Mouse (Mus musculus): Measurements from ENCODE around the gene Xpr1. TPM values are rescaled to one million over a fixed set of nuclear protein-coding genes. Genes with fewer than 3 reads are reported as not detected.

Xpr1 gene
- polyA plus RNA-seq, 2 experiments: 5.9 to 10.0 TPM

GRCm38 (mm10) chr1:155379289-155379688 lies 37.9 kb downstream of the Xpr1 start:
- WGBS: 89% methylated on average over 1 of the region's 1 CpGs
- H3K4me1 ChIP-seq (ENCODE audit: control insufficient read depth, insufficient read depth, low read length): no peaks in the 10 kb centered on the region
- no peak for DNase-seq (ENCODE audit: low spot score)

GRCm38 (mm10) chr1:155372821-155373220 lies 44.4 kb downstream of the Xpr1 start:
- no peaks in the 10 kb centered on the region for H3K9me3 ChIP-seq (ENCODE audit: control insufficient read depth, low read length)

More at GRCm38 (mm10) chr1:155379289-155379688, 37.9 kb downstream of the Xpr1 start:
- Histone ChIP-seq H3K36me3 (ENCODE audit: control insufficient read depth, insufficient read depth, low read length) (no peaks in the 10 kb centered on the region), H3K4me3 (replicated peaks; ENCODE audit: low read length) (no peak overlapping the region), H3K9ac (ENCODE audit: low read depth, low read length, severe bottlenecking) (no peak overlapping the region), H3K27ac (replicated peaks; ENCODE audit: low read depth, low read length) (no peak overlapping the region), H3K27me3 (ENCODE audit: control insufficient read depth, insufficient read depth, low read length) (no peaks in the 10 kb centered on the region), H3K4me2 (replicated peaks; ENCODE audit: low read depth, low read length, severe bottlenecking) (no peak overlapping the region), H3K9me3 (ENCODE audit: control insufficient read depth, low read length) (no peaks in the 10 kb centered on the region)
- ATAC-seq (ENCODE audit: low FRiP score, low read depth): no peak
- TF ChIP-seq POLR2A (IDR thresholded peaks at IDR 0.05; ENCODE audit: borderline replicate concordance, extremely low read depth, insufficient read depth, insufficient read length): no peak

GRCm38 (mm10) chr1:155370075-155370658 lies 47.0 kb downstream of the Xpr1 start:
- H3K36me3 ChIP-seq (ENCODE audit: control insufficient read depth, insufficient read depth, low read length): no peaks in the 10 kb centered on the region
- H3K4me1 ChIP-seq (ENCODE audit: control insufficient read depth, insufficient read depth, low read length): no peaks in the 10 kb centered on the region
- H3K27me3 ChIP-seq (ENCODE audit: control insufficient read depth, insufficient read depth, low read length): no peaks in the 10 kb centered on the region
- no peak overlapping the region for H3K4me2 ChIP-seq (replicated peaks; ENCODE audit: low read depth, low read length, severe bottlenecking)
- TF ChIP-seq POLR2A (IDR thresholded peaks at IDR 0.05; ENCODE audit: borderline replicate concordance, extremely low read depth, insufficient read depth, insufficient read length): no peak
- H3K9ac ChIP-seq (ENCODE audit: low read depth, low read length, severe bottlenecking): no peak overlapping the region
- H3K27ac ChIP-seq (replicated peaks; ENCODE audit: low read depth, low read length): no peak overlapping the region
- no peak for ATAC-seq (ENCODE audit: low FRiP score, low read depth)
- no peak for DNase-seq (ENCODE audit: low spot score)
- WGBS: 37% methylated on average over 2 of the region's 2 CpGs
- H3K9me3 ChIP-seq (ENCODE audit: control insufficient read depth, low read length): no peaks in the 10 kb centered on the region
- no peak overlapping the region for H3K4me3 ChIP-seq (replicated peaks; ENCODE audit: low read length)

More at GRCm38 (mm10) chr1:155372821-155373220, 44.4 kb downstream of the Xpr1 start:
- Histone ChIP-seq H3K36me3 (ENCODE audit: control insufficient read depth, insufficient read depth, low read length) (no peaks in the 10 kb centered on the region), H3K4me2 (replicated peaks; ENCODE audit: low read depth, low read length, severe bottlenecking) (no peak overlapping the region), H3K4me1 (ENCODE audit: control insufficient read depth, insufficient read depth, low read length) (no peaks in the 10 kb centered on the region), H3K9ac (ENCODE audit: low read depth, low read length, severe bottlenecking) (no peak overlapping the region), H3K27me3 (ENCODE audit: control insufficient read depth, insufficient read depth, low read length) (no peaks in the 10 kb centered on the region), H3K27ac (replicated peaks; ENCODE audit: low read depth, low read length) (no peak overlapping the region), H3K4me3 (replicated peaks; ENCODE audit: low read length) (no peak overlapping the region)
- DNase-seq (ENCODE audit: low spot score): no peak
- ATAC-seq (ENCODE audit: low FRiP score, low read depth): no peak
- WGBS: 11% methylated on average over 1 of the region's 1 CpGs
- no peak for TF ChIP-seq POLR2A (IDR thresholded peaks at IDR 0.05; ENCODE audit: borderline replicate concordance, extremely low read depth, insufficient read depth, insufficient read length)

GRCm38 (mm10) chr1:155366366-155366765 lies 50.8 kb downstream of the Xpr1 start:
- H3K4me3 ChIP-seq (replicated peaks; ENCODE audit: low read length): no peak overlapping the region
- H3K4me2 ChIP-seq (replicated peaks; ENCODE audit: low read depth, low read length, severe bottlenecking): no peak overlapping the region
- ATAC-seq (ENCODE audit: low FRiP score, low read depth) (no peak), DNase-seq (ENCODE audit: low spot score) (no peak)
- H3K9me3 ChIP-seq (ENCODE audit: control insufficient read depth, low read length): no peaks in the 10 kb centered on the region
- 87% methylated on average over 4 of the region's 4 CpGs for WGBS
- H3K4me1 ChIP-seq (ENCODE audit: control insufficient read depth, insufficient read depth, low read length): no peaks in the 10 kb centered on the region
- no peak overlapping the region for H3K9ac ChIP-seq (ENCODE audit: low read depth, low read length, severe bottlenecking)
- no peaks in the 10 kb centered on the region for H3K36me3 ChIP-seq (ENCODE audit: control insufficient read depth, insufficient read depth, low read length)
- no peak overlapping the region for H3K27ac ChIP-seq (replicated peaks; ENCODE audit: low read depth, low read length)
- no peaks in the 10 kb centered on the region for H3K27me3 ChIP-seq (ENCODE audit: control insufficient read depth, insufficient read depth, low read length)
- TF ChIP-seq POLR2A (IDR thresholded peaks at IDR 0.05; ENCODE audit: borderline replicate concordance, extremely low read depth, insufficient read depth, insufficient read length): no peak

GRCm38 (mm10) chr1:155361502-155362126 lies 55.6 kb downstream of the Xpr1 start:
- H3K36me3 ChIP-seq (ENCODE audit: control insufficient read depth, insufficient read depth, low read length): no peaks in the 10 kb centered on the region
- H3K27ac ChIP-seq (replicated peaks; ENCODE audit: low read depth, low read length): no peak overlapping the region
- H3K27me3 ChIP-seq (ENCODE audit: control insufficient read depth, insufficient read depth, low read length): no peaks in the 10 kb centered on the region
- no peak overlapping the region for H3K4me3 ChIP-seq (replicated peaks; ENCODE audit: low read length)
- H3K4me2 ChIP-seq (replicated peaks; ENCODE audit: low read depth, low read length, severe bottlenecking): no peak overlapping the region
- no peaks in the 10 kb centered on the region for H3K4me1 ChIP-seq (ENCODE audit: control insufficient read depth, insufficient read depth, low read length)
- 82% methylated on average over 4 of the region's 4 CpGs for WGBS
- DNase-seq (ENCODE audit: low spot score) (no peak), ATAC-seq (ENCODE audit: low FRiP score, low read depth) (no peak)
- H3K9ac ChIP-seq (ENCODE audit: low read depth, low read length, severe bottlenecking): no peak overlapping the region
- no peak for TF ChIP-seq POLR2A (IDR thresholded peaks at IDR 0.05; ENCODE audit: borderline replicate concordance, extremely low read depth, insufficient read depth, insufficient read length)
- H3K9me3 ChIP-seq (ENCODE audit: control insufficient read depth, low read length): no peaks in the 10 kb centered on the region

All from limb, embryonic 14.5 days (tissue).